Mouse (Mus musculus): ENCODE data around the gene Slc39a2. TPM values are rescaled to one million over a fixed set of nuclear protein-coding genes. Genes with fewer than 3 reads are reported as not detected.

Gene Slc39a2
- polyA plus RNA-seq, 1 experiment = not detected

- Histone ChIP-seq H3K9me3 (ENCODE audit: control insufficient read depth, low read length) (no peaks in the 10 kb centered on the region; the same call in 1 of the 2 replicates), H3K4me3 (replicated peaks) (no peak overlapping the region), H3K4me1 (ENCODE audit: control insufficient read depth) (no peaks in the 10 kb centered on the region), H3K27me3 (ENCODE audit: control insufficient read depth) (no peaks in the 10 kb centered on the region), H3K36me3 (ENCODE audit: control insufficient read depth) (no peaks in the 10 kb centered on the region)
- no peak for TF ChIP-seq TAL1 (IDR thresholded peaks at IDR 0.05; ENCODE audit: low read length)
- TF ChIP-seq GATA1 (IDR thresholded peaks at IDR 0.05; ENCODE audit: low read length) = no peak
These were observed 48.9 kb downstream of the Slc39a2 start for GRCm38 (mm10) chr14:51941577-51941976.

GRCm38 (mm10) chr14:51942236-51942635 is 49.5 kb downstream of the Slc39a2 start:
- no peak overlapping the region for H3K4me3 ChIP-seq (replicated peaks)
- H3K4me1 ChIP-seq (ENCODE audit: control insufficient read depth) = no peaks in the 10 kb centered on the region
- H3K9me3 ChIP-seq (ENCODE audit: control insufficient read depth, low read length) = no peaks in the 10 kb centered on the region
- H3K36me3 ChIP-seq (ENCODE audit: control insufficient read depth) = no peaks in the 10 kb centered on the region
- no peak for TF ChIP-seq GATA1 (IDR thresholded peaks at IDR 0.05; ENCODE audit: low read length)
- no peak for TF ChIP-seq TAL1 (IDR thresholded peaks at IDR 0.05; ENCODE audit: low read length)
- no peaks in the 10 kb centered on the region for H3K27me3 ChIP-seq (ENCODE audit: control insufficient read depth)

- no peak overlapping the region for H3K4me3 ChIP-seq (replicated peaks)
- no peaks in the 10 kb centered on the region for H3K9me3 ChIP-seq (ENCODE audit: control insufficient read depth, low read length)
- H3K4me1 ChIP-seq (ENCODE audit: control insufficient read depth) = no peaks in the 10 kb centered on the region
- no peaks in the 10 kb centered on the region for H3K36me3 ChIP-seq (ENCODE audit: control insufficient read depth)
- no peaks in the 10 kb centered on the region for H3K27me3 ChIP-seq (ENCODE audit: control insufficient read depth)
- TF ChIP-seq TAL1 (IDR thresholded peaks at IDR 0.05; ENCODE audit: low read length) (no peak), GATA1 (IDR thresholded peaks at IDR 0.05; ENCODE audit: low read length) (no peak)
These were observed 50.6 kb downstream of the Slc39a2 start for GRCm38 (mm10) chr14:51943336-51943735.

Other genes starting within 250 kb of the Slc39a2 start
- not detected in 2 replicates for gene Gm17079, start 197.4 kb upstream of the Slc39a2 start, polyA plus RNA-seq (2012)
- gene Gm5800, start 175.7 kb upstream of the Slc39a2 start, polyA plus RNA-seq (2012) = not detected in 2 replicates
- gene Ang4, start 119.3 kb upstream of the Slc39a2 start, polyA plus RNA-seq (2012) = not detected in 2 replicates
- gene AY358078, start 92.8 kb upstream of the Slc39a2 start, polyA plus RNA-seq (2012) = not detected in 2 replicates
- gene Ear6, start 39.2 kb upstream of the Slc39a2 start, polyA plus RNA-seq (2012) = not detected in 2 replicates
- gene Mettl17, start 8.0 kb upstream of the Slc39a2 start, polyA plus RNA-seq (2012) = 0.31 and 0.62 TPM in 2 replicates
- 0.11 TPM in 1 of 2 replicates, not detected in the other for gene Ndrg2, start 21.3 kb downstream of the Slc39a2 start, polyA plus RNA-seq (2012)
- gene Tppp2, start 25.5 kb downstream of the Slc39a2 start, polyA plus RNA-seq (2012) = not detected in 2 replicates
- not detected in 2 replicates for gene Rnase13, start 29.9 kb downstream of the Slc39a2 start, polyA plus RNA-seq (2012)
- gene Arhgef40, start 91.8 kb downstream of the Slc39a2 start, polyA plus RNA-seq (2012) = 5.6 and 6.8 TPM in 2 replicates
- not detected in 2 replicates for gene Tmem253, start 122.8 kb downstream of the Slc39a2 start, polyA plus RNA-seq (2012)
- 2.0 and 2.9 TPM in 2 replicates for gene Zfp219, start 127.8 kb downstream of the Slc39a2 start, polyA plus RNA-seq (2012)
- gene Olfr221, start 149.6 kb downstream of the Slc39a2 start, polyA plus RNA-seq (2012) = not detected in 2 replicates
- 1.5 and 2.8 TPM in 2 replicates for gene Hnrnpc, start 211.1 kb downstream of the Slc39a2 start, polyA plus RNA-seq (2012)
- gene Rpgrip1, start 217.8 kb downstream of the Slc39a2 start, polyA plus RNA-seq (2012) = not detected in 2 replicates

Measured in erythroblast, embryonic 14.5 days (primary cell).